Mouse (Mus musculus) intestine, embryonic 16.5 days (tissue): ENCODE data around the gene Col17a1. TPM values are rescaled to one million over a fixed set of nuclear protein-coding genes. Genes with fewer than 3 reads are reported as not detected.

Experiments
- ATAC-seq: fragments of 200-750 bp; cut with Nextera tagmentation; 2 replicates; pipeline ENCODE4 v1.8.0; 2017; ENCODE audit warnings: moderate TSS enrichment, moderate library complexity
- H3K27ac ChIP-seq: fragments of 300-500 bp; sonication (generic); 2 replicates; pipeline ENCODE4 v1.5.1; 2014; ENCODE audit warnings: mild to moderate bottlenecking, low read length
- H3K27me3 ChIP-seq: fragments of 300-500 bp; sonication (generic); replicated peaks from 2 replicates; pipeline ENCODE4 v1.6.1; 2014; ENCODE audit warnings: low read length, control low read depth, mixed read lengths; ENCODE audit not compliant: control insufficient read depth, insufficient read depth
- H3K36me3 ChIP-seq: fragments of 300-500 bp; sonication (generic); 2 replicates; pipeline ENCODE4 v1.6.1; 2014; ENCODE audit warnings: low read length, control low read depth; ENCODE audit not compliant: control insufficient read depth, insufficient read depth
- H3K4me1 ChIP-seq: fragments of 300-500 bp; sonication (generic); 2 replicates; pipeline ENCODE4 v1.6.1; 2014; ENCODE audit warnings: low read length, control low read depth, mixed read lengths; ENCODE audit not compliant: control insufficient read depth, insufficient read depth
- H3K4me2 ChIP-seq: fragments of 300-500 bp; sonication (generic); 2 replicates; pipeline ENCODE4 v1.6.1; 2014; ENCODE audit warnings: low read depth, low read length, control low read depth
- H3K4me3 ChIP-seq: fragments of 300-500 bp; sonication (generic); 2 replicates; pipeline ENCODE4 v1.5.1; 2014; ENCODE audit warnings: mild to moderate bottlenecking, low read length
- H3K9ac ChIP-seq: fragments of 300-500 bp; sonication (generic); 2 replicates; pipeline ENCODE4 v1.6.1; 2014; ENCODE audit warnings: low read depth, low read length
- H3K9me3 ChIP-seq: fragments of 300-500 bp; sonication (generic); 2 replicates; pipeline ENCODE4 v1.6.1; 2016; ENCODE audit warnings: low read length, control low read depth; ENCODE audit not compliant: control insufficient read depth
- WGBS: fragments of 180-500 bp; shearing (Covaris S2); extraction: QIAGEN DNeasy Blood & Tissue Kit; methylation state at CpG from one replicate; pipeline ENCODE4 v1.1.7; 2014; 5-methylcytosine and 5-hydroxymethylcytosine counted together
- polyA plus RNA-seq: library from polyadenylated mRNA; unstranded; fragments of >200 nt; fragmentation: Nextera tagmentation; extraction: Ambion mirVana; gene quantifications from 2 replicates; pipeline ENCODE4 v1.2.1, GENCODE M21; 2015

Gene Col17a1
- polyA plus RNA-seq, 1 experiment from 2014 or later, result 0.42 TPM

DNA sequence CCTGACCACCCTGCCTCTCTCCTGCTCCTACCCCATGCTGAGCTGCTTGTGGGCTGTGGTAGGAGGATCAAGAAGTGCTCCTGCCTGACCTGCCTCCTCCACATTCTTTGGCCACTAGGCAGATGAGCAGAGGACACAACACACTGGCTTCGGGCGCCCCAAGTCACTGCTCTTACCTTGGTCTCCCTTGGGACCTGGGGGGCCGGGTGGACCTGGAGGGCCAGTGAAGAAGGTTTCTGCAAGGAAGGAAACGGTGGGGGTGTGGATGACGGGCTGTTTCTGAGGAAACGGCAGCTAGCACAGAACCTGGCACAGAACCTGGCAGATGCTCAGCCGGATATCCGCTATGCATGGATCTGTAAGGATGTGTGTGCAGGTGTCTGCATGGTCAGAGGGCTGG is 38.7 kb downstream of the Col17a1 start:
- no peak overlapping the region for H3K4me3 ChIP-seq
- H3K4me2 ChIP-seq, result no peak overlapping the region
- H3K27me3 ChIP-seq, result no peaks in the 10 kb centered on the region
- no peak overlapping the region for H3K9ac ChIP-seq
- H3K36me3 ChIP-seq, result no peaks in the 10 kb centered on the region
- no peaks in the 10 kb centered on the region for H3K4me1 ChIP-seq
- ATAC-seq, result no peak
- H3K27ac ChIP-seq, result no peak overlapping the region
- WGBS, result 84% methylated on average over 8 of the region's 8 CpGs
- H3K9me3 ChIP-seq, result no peaks in the 10 kb centered on the region

DNA sequence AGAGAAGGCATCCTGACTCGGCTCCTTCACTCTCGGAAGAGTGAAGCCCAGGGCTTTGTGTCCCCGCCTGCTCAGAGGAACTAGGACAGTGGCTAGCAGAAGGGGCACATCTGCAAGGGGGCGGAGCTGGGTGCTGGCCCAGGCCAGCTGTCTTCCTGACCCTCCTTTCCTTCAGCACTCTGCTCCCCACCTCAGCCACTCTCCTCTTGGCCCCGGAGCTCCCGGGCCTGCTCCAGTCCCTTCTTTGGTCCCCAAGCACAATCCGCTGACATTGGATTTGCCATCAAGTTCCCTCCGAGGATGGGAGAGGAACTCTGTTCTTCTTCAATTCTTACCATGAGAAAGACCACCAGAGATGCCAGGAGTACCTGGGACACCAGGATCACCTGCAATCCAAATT is 39.6 kb downstream of the Col17a1 start:
- Histone ChIP-seq H3K4me2 (no peak overlapping the region), H3K27me3 (no peaks in the 10 kb centered on the region), H3K4me3 (no peak overlapping the region), H3K27ac (no peak overlapping the region), H3K9ac (no peak overlapping the region), H3K9me3 (no peaks in the 10 kb centered on the region), H3K36me3 (no peaks in the 10 kb centered on the region), H3K4me1 (no peaks in the 10 kb centered on the region)
- ATAC-seq, result no peak
- 72% methylated on average over 8 of the region's 8 CpGs for WGBS

DNA sequence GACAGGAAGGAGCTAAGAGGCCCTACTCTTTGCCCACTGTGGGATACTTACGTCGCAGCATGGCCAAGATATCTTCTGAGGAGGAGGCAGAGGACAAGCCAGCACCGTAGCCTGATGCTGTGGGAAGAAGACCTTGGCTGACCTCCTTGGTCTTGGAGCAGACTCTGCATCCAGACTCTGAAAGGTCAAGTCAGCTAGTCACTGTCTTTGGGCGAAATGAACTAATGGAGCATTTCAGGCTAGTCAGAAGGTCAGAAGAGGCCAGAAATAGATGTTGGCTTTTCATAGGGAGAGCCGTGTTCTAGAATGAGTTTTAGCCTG is 40.8 kb downstream of the Col17a1 start:
- no peaks in the 10 kb centered on the region for H3K4me1 ChIP-seq
- H3K9ac ChIP-seq, result no peak overlapping the region
- H3K4me3 ChIP-seq, result no peak overlapping the region
- no peak overlapping the region for H3K27ac ChIP-seq
- H3K4me2 ChIP-seq, result no peak overlapping the region
- no peak for ATAC-seq
- H3K9me3 ChIP-seq, result no peaks in the 10 kb centered on the region
- H3K36me3 ChIP-seq, result no peaks in the 10 kb centered on the region
- 89% methylated on average over 5 of the region's 5 CpGs for WGBS
- no peaks in the 10 kb centered on the region for H3K27me3 ChIP-seq

DNA sequence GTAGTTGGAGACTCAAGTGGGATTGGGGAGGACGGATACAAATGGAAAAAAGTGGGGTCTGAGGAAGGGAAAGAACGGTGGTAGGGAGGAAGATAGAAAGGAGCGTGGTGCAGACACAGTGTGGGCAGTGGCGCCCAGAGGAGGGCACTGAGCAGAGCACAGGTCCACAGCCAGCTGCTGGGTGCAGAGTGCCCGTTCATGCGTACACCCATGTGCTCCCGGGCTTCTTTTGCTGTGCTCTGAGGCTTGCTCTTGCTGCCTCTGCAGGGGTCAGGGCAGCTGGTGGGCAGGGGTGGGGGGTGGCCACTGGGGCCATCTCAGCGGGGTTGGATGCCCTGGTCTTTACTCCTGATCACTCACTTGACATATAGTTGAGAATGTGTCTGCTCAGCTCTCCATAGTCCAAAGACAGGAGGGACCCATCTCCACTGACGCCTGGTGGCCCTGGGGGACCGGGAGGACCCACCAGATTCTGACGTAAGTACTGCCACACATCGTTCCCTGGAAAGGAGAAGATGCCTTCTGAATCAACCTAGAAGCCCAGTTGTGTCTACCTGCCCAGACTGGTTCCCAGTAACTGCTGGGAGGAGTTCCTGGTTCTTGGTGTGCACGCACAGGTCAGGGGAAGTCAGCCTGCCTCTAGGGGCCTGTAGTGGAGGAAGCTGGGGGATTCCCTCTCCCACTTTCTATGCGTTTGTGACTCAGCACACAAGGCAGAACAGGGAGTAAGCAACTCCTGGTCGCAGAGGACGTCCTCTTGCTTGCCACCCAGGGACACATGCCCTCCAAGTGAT is 41.3 kb downstream of the Col17a1 start:
- Histone ChIP-seq H3K4me2 (no peak overlapping the region), H3K4me3 (no peak overlapping the region), H3K9me3 (no peaks in the 10 kb centered on the region), H3K27ac (no peak overlapping the region), H3K36me3 (no peaks in the 10 kb centered on the region), H3K9ac (no peak overlapping the region), H3K4me1 (no peaks in the 10 kb centered on the region), H3K27me3 (no peaks in the 10 kb centered on the region)
- 86% methylated on average over 16 of the region's 16 CpGs for WGBS
- no peak for ATAC-seq

DNA sequence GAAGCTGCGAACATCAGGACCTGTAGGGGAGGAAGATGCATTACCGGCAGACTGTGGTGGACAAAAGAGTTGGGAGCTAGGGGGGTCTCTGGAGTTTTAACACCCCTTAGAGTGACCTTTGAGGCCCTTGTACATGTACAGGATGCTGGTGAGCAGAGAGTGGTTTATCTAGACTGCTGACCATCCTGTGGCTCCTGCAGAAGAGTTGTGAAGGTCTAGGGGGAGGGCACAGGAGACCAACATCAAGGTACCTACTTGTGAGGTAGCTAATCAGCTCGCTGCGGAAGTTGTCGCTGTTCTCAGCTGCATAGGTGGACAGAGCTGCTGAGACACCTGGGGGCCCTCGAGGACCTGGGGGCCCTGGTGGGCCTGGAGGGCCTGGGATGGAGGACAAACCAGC is 42.8 kb downstream of the Col17a1 start:
- H3K27ac ChIP-seq, result no peak overlapping the region
- no peaks in the 10 kb centered on the region for H3K9me3 ChIP-seq
- H3K4me3 ChIP-seq, result no peak overlapping the region
- no peaks in the 10 kb centered on the region; the same call in 1 of the 2 replicates for H3K36me3 ChIP-seq
- no peak for ATAC-seq
- H3K4me2 ChIP-seq, result no peak overlapping the region
- no peak overlapping the region for H3K9ac ChIP-seq
- whole genome bisulfite sequencing, result 91% methylated on average over 6 of the region's 6 CpGs
- no peaks in the 10 kb centered on the region for H3K27me3 ChIP-seq
- H3K4me1 ChIP-seq, result no peaks in the 10 kb centered on the region

DNA sequence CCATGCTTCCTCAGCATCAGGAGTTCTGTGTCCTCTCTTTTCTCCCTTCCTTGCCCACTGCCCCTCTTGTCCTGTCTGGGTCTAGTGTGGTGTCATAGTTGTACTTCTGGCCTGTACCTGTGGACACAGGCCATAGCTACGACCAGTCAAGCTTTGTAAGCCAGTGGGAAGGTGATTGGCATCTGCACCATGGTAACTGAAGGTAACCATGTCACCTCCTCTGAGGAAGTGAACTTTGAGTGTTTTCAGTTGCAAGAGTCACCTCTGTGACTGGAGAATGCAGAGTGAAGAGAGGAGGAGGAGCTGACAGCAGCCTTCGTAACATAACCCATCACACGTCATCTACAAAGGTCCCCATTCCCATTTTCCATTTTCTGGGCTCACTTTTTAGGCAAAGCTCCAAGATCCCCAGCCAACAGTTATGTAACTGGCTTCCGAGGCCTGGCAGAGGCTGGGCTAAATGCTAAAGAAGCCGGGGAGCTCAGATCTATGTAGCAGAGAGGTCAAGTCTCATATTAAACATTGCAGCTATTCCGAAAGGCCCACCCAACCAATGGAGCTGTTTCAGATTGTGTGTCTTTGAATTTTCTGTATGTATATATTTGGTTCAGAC is 45.3 kb downstream of the Col17a1 start:
- no peak for ATAC-seq
- H3K4me3 ChIP-seq, result no peak overlapping the region

DNA sequence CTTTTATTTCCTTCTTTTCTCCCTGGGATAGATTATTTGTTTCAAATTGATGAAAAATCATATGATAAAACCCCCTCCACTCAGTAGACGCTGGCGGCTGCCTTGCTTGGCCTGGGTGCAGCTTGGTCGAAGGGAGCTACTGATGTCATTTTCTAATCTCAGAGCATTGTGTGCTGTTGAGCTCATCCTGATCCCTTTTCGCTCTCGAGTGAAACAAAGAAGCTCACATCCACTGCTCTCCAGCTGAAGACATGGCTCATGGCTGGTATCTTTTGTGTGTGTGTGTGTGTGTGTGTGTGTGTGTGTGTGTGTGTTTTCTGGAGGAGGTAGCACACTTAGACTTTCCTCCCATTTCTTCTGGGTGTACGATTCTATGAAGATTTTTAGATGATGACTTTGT is 46.3 kb downstream of the Col17a1 start:
- 64% methylated on average over 6 of the region's 6 CpGs for WGBS

More for the DNA sequence above, 45.3 kb downstream of the Col17a1 start:
- 90% methylated on average over 6 of the region's 6 CpGs for WGBS
- Histone ChIP-seq H3K4me2 (no peak overlapping the region), H3K36me3 (peaks cover 3% of the 10 kb centered on the region), H3K27ac (no peak overlapping the region), H3K9ac (no peak overlapping the region), H3K4me1 (no peaks in the 10 kb centered on the region), H3K27me3 (no peaks in the 10 kb centered on the region), H3K9me3 (no peaks in the 10 kb centered on the region)

DNA sequence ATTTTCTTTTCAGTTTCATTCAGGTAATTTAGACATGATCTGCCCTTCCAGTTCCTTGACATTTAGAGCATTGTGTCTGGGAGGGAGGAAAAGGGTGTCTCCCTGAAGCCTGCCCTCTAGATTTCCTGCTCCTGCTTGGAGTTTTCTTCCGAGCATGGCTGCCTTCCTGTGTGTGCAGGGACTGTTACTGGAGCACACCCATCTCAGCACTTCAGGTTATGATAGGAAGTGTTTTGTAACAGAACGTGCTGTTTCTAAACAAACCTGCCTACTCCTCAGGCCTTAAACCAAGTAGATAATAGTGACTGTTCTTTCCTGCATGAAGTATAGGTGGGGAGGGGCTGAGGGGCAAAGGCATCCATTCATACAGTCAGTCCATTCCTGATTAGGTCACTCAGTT is 48.0 kb downstream of the Col17a1 start:
- H3K4me3 ChIP-seq, result no peak overlapping the region

More for the DNA sequence above, 46.3 kb downstream of the Col17a1 start:
- H3K4me2 ChIP-seq, result no peak overlapping the region
- no peaks in the 10 kb centered on the region for H3K27me3 ChIP-seq
- H3K36me3 ChIP-seq, result peaks cover 3% of the 10 kb centered on the region
- no peak overlapping the region for H3K9ac ChIP-seq
- no peaks in the 10 kb centered on the region for H3K9me3 ChIP-seq
- ATAC-seq, result no peak
- no peak overlapping the region for H3K27ac ChIP-seq
- H3K4me1 ChIP-seq, result no peaks in the 10 kb centered on the region
- H3K4me3 ChIP-seq, result no peak overlapping the region

DNA sequence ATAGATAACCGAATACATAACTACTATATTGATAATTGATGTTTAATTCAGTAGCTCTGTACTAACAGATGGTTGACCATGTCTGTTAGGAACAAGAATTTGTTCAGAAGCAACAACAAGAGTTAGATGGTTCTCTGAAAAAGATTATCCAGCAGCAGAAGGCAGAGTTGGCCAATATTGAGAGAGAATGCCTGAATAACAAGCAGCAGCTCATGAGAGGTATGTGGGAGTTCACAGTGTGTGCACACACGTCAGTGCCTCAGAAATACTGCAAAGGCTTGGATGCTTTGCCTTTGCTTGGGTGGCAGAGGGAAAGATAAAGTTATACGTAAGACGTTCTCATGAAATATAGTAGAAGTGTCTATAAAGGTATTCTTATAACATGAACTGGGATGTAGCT is 56.5 kb downstream of the Col17a1 start:
- Histone ChIP-seq H3K27me3 (no peaks in the 10 kb centered on the region), H3K36me3 (peaks cover 9% of the 10 kb centered on the region), H3K4me2 (no peak overlapping the region), H3K27ac (no peak overlapping the region), H3K9me3 (no peaks in the 10 kb centered on the region), H3K4me3 (no peak overlapping the region), H3K9ac (no peak overlapping the region), H3K4me1 (no peaks in the 10 kb centered on the region)
- no peak for ATAC-seq
- WGBS, result 89% methylated on average over 4 of the region's 4 CpGs

More for the DNA sequence above, 48.0 kb downstream of the Col17a1 start:
- no peak overlapping the region for H3K4me2 ChIP-seq
- no peaks in the 10 kb centered on the region for H3K9me3 ChIP-seq
- no peak overlapping the region for H3K27ac ChIP-seq
- no peaks in the 10 kb centered on the region for H3K4me1 ChIP-seq
- H3K27me3 ChIP-seq, result no peaks in the 10 kb centered on the region
- H3K36me3 ChIP-seq, result peaks cover 6% of the 10 kb centered on the region
- no peak overlapping the region for H3K9ac ChIP-seq
- no peak for ATAC-seq
- 46% methylated on average over 2 of the region's 2 CpGs for WGBS
